Mouse (Mus musculus): ENCODE measurements around the gene Actr6.

- TF ChIP-seq EP300 (IDR thresholded peaks at IDR 0.05; ENCODE audit: low read depth) = no peak
- no peak for TF ChIP-seq CTCF (IDR thresholded peaks at IDR 0.05; ENCODE audit: low read depth)
Observed at GRCm38 (mm10) chr10:89685391-89686138, 46.5 kb downstream of the Actr6 start.

All from heart, postnatal 0 days (tissue).